Mouse (Mus musculus) regulatory T cell (primary cell): ENCODE results near the gene Fcer1g.

Source experiments
- in situ Hi-C: fragments of 300-600 bp; cut with MboI, MseI; formaldehyde crosslinking; loops from one replicate; pipeline ENCODE4 v1.15.1; 2025; ENCODE audit warnings: high pct_unique_total_duplicates

Fcer1g gene

DNA sequence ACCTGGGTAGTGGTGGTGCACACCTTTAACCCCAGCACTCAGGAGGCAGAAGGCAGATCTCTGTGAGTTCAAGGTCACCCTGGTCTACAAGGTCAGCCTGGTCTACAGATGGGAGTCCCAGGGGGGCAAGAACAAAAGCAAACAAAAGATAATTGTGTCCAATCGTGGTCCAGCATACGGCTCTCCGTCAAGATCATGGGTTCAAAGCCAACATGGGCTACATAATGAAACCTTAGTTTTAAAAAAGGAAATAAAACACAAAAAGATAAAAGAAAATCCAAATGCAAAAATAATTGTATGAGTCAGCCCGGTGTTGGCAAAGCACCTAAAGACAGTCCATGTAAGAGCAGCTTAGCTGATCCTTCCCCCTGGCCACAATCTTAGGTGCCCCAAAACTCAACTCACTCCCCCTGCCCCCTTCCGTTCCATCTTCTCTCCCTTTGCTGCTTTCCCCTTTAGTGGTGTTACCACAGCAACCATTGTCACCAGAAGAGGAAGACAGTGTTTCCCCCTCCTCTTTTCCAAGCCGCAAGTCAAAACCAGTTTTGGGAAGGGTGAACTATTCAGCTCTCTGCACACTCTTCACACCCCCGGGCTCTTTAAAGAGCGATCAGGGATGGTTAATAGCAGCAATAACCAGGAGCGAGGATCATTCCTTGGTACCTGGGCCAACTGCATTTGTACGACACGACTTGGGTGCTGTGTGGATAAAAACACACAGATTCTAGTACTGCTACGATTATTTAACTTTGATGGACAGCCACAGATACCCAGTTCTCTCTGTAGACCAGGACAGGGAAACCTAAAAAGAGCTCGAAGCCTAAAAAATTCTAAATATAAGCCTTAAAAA lies 46.1 kb downstream of the Fcer1g start:
- in situ Hi-C loops, result no loop called here

DNA sequence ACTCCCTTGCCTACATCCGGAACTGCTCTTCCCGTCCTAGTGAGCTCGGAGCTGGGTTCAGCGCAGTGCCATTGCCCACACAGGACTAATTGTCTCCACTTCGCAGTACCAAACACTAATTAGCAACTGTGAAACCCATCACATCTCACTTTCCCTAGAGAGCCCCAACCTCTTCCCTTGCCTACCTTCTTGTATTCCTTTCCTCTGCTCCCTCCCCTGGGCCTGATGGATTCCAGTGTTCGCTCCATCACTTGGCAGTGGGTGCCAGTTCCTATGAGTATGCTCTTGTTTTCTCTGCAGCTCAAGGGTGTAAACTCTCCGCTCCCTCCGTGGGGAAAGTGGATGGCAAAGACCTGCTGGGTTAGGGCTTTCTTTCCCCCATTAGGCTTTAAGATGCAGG lies 48.5 kb downstream of the Fcer1g start:
- in situ Hi-C loops, result no loop called here

DNA sequence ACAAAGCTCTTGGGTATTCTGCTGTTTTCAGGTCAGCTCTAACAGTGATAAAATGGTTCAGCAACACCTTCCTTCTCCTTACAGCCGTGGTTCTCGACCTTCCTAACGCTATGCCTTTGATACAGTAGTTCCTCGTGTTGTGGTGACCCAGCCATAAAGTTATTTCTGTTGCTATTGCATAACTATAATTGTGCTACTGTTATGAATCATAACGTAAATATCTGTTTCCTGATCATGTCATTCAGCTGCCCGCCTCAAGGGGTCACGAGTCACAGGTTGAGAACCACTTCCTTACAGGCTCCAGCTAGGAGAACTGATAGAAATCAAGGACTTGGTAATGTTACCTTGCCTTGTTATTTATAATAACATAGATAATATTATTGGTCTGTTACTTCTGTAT lies 49.9 kb downstream of the Fcer1g start:
- in situ Hi-C loops, result no loop called here

DNA sequence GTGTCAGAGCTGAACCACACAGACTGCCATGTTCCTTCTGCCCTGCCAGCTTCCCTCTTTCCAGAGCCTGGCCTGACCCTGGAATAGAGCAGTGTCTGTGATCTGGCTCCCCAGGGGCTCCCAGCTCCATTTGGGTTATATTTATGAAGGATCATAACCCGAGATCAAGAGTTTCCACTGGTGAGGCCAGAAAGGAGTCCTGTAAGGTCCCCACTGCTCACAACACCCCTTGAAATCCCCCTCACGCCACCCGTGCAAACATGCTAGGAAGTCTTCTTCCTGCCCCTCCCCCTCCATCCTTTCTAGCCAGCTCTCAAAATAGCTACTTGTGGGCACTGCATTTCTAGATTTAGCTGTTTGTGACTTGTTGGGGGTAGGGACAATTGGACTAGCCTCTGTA lies 50.5 kb downstream of the Fcer1g start:
- in situ Hi-C loops, result no loop called here

DNA sequence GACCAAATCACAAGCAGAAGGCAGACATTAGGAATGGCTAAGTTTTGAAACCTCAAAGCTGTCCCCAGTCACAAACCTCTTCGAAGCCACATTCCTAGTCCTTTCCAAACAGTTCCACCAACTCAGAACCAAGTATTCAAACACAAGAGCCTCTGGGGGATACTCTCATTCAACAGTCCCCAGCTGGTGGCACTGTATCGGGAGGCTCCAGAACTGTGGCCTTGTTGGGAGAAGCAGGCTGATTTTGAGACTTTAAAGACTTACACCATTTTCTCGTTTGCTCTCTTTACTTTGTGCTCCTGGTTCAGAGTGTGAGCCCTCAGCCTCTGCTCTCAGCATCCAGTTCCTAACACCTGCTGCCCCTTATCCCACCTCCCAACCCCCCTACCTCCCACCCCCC lies 51.1 kb downstream of the Fcer1g start:
- in situ Hi-C loops, result no loop called here
